Mouse (Mus musculus) heart, embryonic 15.5 days (tissue): Measurements from ENCODE around the gene Nelfb. TPM values are rescaled to one million over a fixed set of nuclear protein-coding genes. Genes with fewer than 3 reads are reported as not detected.
A peak's percentile ranks its signal among the peaks of the same experiment; 100 is the strongest.

ENCODE experiments used
- ATAC-seq: fragments of 200-750 bp; cut with Nextera tagmentation; replicated peaks from 2 replicates; pipeline ENCODE4 v1.8.0; 2017; ENCODE audit warnings: low read depth, moderate TSS enrichment; ENCODE audit not compliant: insufficient number of reproducible peaks, insufficient read depth, low FRiP score
- H3K27ac ChIP-seq: fragments of 300-500 bp; sonication (generic); 2 replicates; pipeline ENCODE4 v1.5.1; 2015; ENCODE audit warnings: mild to moderate bottlenecking, inconsistent platforms
- H3K27me3 ChIP-seq: fragments of 300-500 bp; sonication (generic); 2 replicates; pipeline ENCODE4 v1.6.1; 2015; ENCODE audit warnings: inconsistent platforms
- H3K36me3 ChIP-seq: fragments of 300-500 bp; sonication (generic); 2 replicates; pipeline ENCODE4 v1.6.1; 2015; ENCODE audit warnings: mild to moderate bottlenecking, inconsistent platforms
- H3K4me1 ChIP-seq: fragments of 300-500 bp; sonication (generic); replicated peaks from 2 replicates; pipeline ENCODE4 v1.6.1; 2015; ENCODE audit warnings: inconsistent platforms
- H3K4me2 ChIP-seq: fragments of 300-500 bp; sonication (generic); 2 replicates; pipeline ENCODE4 v1.6.1; 2015; ENCODE audit warnings: inconsistent platforms, mild to moderate bottlenecking, moderate library complexity
- H3K4me3 ChIP-seq: fragments of 300-500 bp; sonication (generic); 2 replicates; pipeline ENCODE4 v1.5.1; 2015; ENCODE audit warnings: mild to moderate bottlenecking, inconsistent platforms
- H3K9ac ChIP-seq: fragments of 300-500 bp; sonication (generic); 2 replicates; pipeline ENCODE4 v1.6.1; 2015; ENCODE audit warnings: mild to moderate bottlenecking, inconsistent platforms
- H3K9me3 ChIP-seq: fragments of 300-500 bp; sonication (generic); replicated peaks from 2 replicates; pipeline ENCODE4 v1.6.1; 2016; ENCODE audit warnings: inconsistent platforms
- WGBS: fragments of 180-500 bp; shearing (Covaris S2); methylation state at CpG from one replicate; pipeline ENCODE4 v1.1.7; 2015; ENCODE audit warnings: mixed read lengths; 5-methylcytosine and 5-hydroxymethylcytosine counted together
- polyA plus RNA-seq: library from polyadenylated mRNA; unstranded; fragments of >200 nt; fragmentation: Nextera tagmentation; extraction: Ambion mirVana; gene quantifications from 2 replicates; pipeline ENCODE4 v1.2.1, GENCODE M21; 2015

The Nelfb gene
- polyA plus RNA-seq, 1 experiment from 2014 or later: 62.7 TPM

GRCm38 (mm10) chr2:25173821-25174220, 37.5 kb downstream of the Nelfb start:
- no peak overlapping the region for H3K4me2 ChIP-seq
- H3K27me3 ChIP-seq: peaks cover 15% of the 10 kb centered on the region
- H3K9ac ChIP-seq: no peak overlapping the region
- 90% methylated on average over 4 of the region's 4 CpGs for WGBS
- no peaks in the 10 kb centered on the region for H3K9me3 ChIP-seq
- H3K36me3 ChIP-seq: no peaks in the 10 kb centered on the region
- no peak for ATAC-seq
- H3K4me1 ChIP-seq: peaks cover 47% of the 10 kb centered on the region
- no peak overlapping the region for H3K4me3 ChIP-seq
- no peak overlapping the region for H3K27ac ChIP-seq

DNA sequence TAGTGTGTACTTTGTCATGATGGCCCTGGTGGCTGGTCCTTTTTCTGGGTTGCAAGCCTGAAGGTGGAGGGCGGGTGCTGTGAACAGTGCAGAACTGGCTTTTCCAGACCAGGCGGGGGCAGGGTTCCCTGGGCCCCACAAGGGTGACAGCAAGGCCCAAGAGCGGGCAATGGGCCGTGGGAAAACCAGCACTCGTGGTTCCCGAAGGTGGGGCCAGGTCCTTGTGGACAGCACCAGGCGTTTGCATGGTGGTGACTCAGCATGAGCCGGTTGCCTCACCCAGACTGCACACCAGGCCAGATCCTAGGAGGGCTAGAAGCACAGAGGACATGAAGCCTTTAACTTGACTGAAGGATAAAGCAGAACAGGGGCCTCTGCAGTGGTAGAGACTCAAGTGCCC, 38.7 kb downstream of the Nelfb start:
- Histone ChIP-seq H3K27me3 (peaks cover 10% of the 10 kb centered on the region; the same call in 1 of the 2 replicates), H3K36me3 (no peaks in the 10 kb centered on the region), H3K9ac (no peak overlapping the region), H3K4me3 (no peak overlapping the region), H3K27ac (no peak overlapping the region), H3K4me2 (no peak overlapping the region), H3K9me3 (no peaks in the 10 kb centered on the region), H3K4me1 (peaks cover 44% of the 10 kb centered on the region)
- WGBS: 60% methylated on average over 8 of the region's 8 CpGs
- ATAC-seq: no peak

- no peak for ATAC-seq
- H3K4me2 ChIP-seq: no peak overlapping the region
- H3K9me3 ChIP-seq: no peaks in the 10 kb centered on the region
- H3K27ac ChIP-seq: no peak overlapping the region
- no peak overlapping the region for H3K9ac ChIP-seq
- 62% methylated on average over 1 of the region's 1 CpGs for WGBS
- peaks cover 44% of the 10 kb centered on the region for H3K4me1 ChIP-seq
- H3K27me3 ChIP-seq: peaks cover 9% of the 10 kb centered on the region; the same call in 1 of the 2 replicates
- no peaks in the 10 kb centered on the region for H3K36me3 ChIP-seq
- H3K4me3 ChIP-seq: no peak overlapping the region
These were observed 39.5 kb downstream of the Nelfb start for GRCm38 (mm10) chr2:25171769-25172153.

GRCm38 (mm10) chr2:25171101-25171768, 40.1 kb downstream of the Nelfb start:
- 75% methylated on average over 6 of the region's 6 CpGs for WGBS
- H3K36me3 ChIP-seq: no peaks in the 10 kb centered on the region
- no peak for ATAC-seq
- H3K4me1 ChIP-seq: peaks cover 38% of the 10 kb centered on the region
- H3K9me3 ChIP-seq: no peaks in the 10 kb centered on the region
- H3K27ac ChIP-seq: no peak overlapping the region
- H3K27me3 ChIP-seq: peaks cover 6% of the 10 kb centered on the region; the same call in 1 of the 2 replicates
- no peak overlapping the region for H3K9ac ChIP-seq
- no peak overlapping the region for H3K4me2 ChIP-seq
- no peak overlapping the region for H3K4me3 ChIP-seq

- ATAC-seq: no peak
- no peaks in the 10 kb centered on the region for H3K36me3 ChIP-seq
- H3K9ac ChIP-seq: no peak overlapping the region
- H3K4me1 ChIP-seq: peaks cover 34% of the 10 kb centered on the region
- no peak overlapping the region for H3K4me2 ChIP-seq
- H3K27ac ChIP-seq: peak overlapping the region; percentile 40; the same call in 1 of the 2 replicates
- H3K4me3 ChIP-seq: no peak overlapping the region
- H3K27me3 ChIP-seq: 0 out of 2 replicates have a peak, but pooled peaks cover 2% of the 10 kb centered on the region
- WGBS: 63% methylated on average over 10 of the region's 10 CpGs
- no peaks in the 10 kb centered on the region for H3K9me3 ChIP-seq
These were observed 40.8 kb downstream of the Nelfb start for GRCm38 (mm10) chr2:25170326-25171100.

GRCm38 (mm10) chr2:25169778-25170177, 41.5 kb downstream of the Nelfb start:
- 50% methylated on average over 5 of the region's 5 CpGs for WGBS
- Histone ChIP-seq H3K9me3 (no peaks in the 10 kb centered on the region), H3K27me3 (no peaks in the 10 kb centered on the region), H3K27ac (peak overlapping the region; percentile 40; the same call in 1 of the 2 replicates), H3K4me3 (no peak overlapping the region), H3K4me2 (no peak overlapping the region), H3K36me3 (no peaks in the 10 kb centered on the region), H3K4me1 (peaks cover 32% of the 10 kb centered on the region), H3K9ac (no peak overlapping the region)
- ATAC-seq: no peak

DNA sequence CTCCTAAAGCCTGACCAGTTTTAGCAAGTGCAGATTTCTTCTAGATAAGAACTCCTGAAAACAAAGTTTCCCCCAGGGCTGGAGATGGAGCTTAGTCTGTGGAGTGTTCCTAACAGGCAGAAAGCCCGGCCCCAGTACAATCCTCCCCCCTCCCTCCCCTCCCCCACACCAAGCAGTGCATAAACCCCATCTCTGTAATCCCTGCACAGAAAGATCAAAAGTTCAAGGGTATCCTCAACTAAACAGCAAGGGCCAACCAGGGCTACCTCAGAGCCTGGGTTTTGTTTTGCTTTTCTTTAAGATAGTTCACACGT, 42.7 kb downstream of the Nelfb start:
- Histone ChIP-seq H3K4me2 (peak overlapping the region; percentile 79), H3K4me1 (peaks cover 40% of the 10 kb centered on the region)
- ATAC-seq: no peak

DNA sequence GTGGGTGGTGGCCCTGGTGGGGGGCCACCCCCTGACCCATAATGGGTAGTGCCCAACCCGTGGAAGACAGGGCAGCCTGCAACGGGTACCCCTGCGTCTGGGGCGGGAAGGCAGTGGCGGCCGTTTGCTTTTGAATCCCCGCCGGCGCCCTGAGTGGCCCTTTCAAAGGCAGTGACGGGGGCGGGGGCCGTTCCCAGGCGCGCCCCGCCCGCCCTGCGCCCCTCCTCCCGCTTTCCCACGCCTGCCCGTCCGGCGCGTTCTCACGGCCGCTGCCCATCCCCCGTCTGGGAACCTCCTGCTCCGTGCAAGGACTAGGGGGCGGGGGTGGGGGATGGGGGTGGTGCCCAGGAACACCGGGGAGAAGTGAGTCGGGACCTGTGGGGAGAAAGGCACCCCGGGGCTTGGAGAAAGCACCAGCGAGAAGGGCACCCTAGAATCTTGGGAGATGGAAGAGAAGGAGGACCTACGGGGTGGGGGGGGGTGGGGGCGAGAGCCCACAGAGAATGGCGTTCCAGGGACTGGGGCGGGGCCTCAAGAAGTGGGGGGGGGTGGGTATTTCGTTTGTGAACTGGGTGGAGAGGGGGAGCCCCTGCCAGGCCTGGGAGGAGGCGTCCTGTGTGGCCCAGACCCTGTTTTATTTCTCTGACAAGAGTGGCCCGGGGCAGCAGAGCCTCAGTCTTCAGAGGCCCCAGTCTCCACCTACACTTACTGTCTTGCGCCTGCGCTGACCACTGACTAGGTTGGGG, 43.2 kb downstream of the Nelfb start:
- no peaks in the 10 kb centered on the region for H3K9me3 ChIP-seq
- peak overlapping the region; percentile 79 for H3K4me2 ChIP-seq
- H3K36me3 ChIP-seq: no peaks in the 10 kb centered on the region
- H3K4me3 ChIP-seq: peak overlapping the region; percentile 51
- ATAC-seq: peak; percentile 80
- 1% methylated on average over 38 of the region's 41 CpGs for WGBS
- H3K27me3 ChIP-seq: peaks cover 7% of the 10 kb centered on the region; the same call in 1 of the 2 replicates
- peak overlapping the region; percentile 58 for H3K9ac ChIP-seq
- peaks cover 46% of the 10 kb centered on the region for H3K4me1 ChIP-seq
- H3K27ac ChIP-seq: peak overlapping the region; percentile 77

More for the DNA sequence above, 42.7 kb downstream of the Nelfb start:
- 24% methylated on average over 2 of the region's 2 CpGs for WGBS
- Histone ChIP-seq H3K36me3 (no peaks in the 10 kb centered on the region), H3K27ac (peak overlapping the region; percentile 77), H3K4me3 (peak overlapping the region; percentile 51), H3K9me3 (no peaks in the 10 kb centered on the region), H3K9ac (peak overlapping the region; percentile 58), H3K27me3 (0 out of 2 replicates have a peak, but pooled peaks cover 6% of the 10 kb centered on the region)

DNA sequence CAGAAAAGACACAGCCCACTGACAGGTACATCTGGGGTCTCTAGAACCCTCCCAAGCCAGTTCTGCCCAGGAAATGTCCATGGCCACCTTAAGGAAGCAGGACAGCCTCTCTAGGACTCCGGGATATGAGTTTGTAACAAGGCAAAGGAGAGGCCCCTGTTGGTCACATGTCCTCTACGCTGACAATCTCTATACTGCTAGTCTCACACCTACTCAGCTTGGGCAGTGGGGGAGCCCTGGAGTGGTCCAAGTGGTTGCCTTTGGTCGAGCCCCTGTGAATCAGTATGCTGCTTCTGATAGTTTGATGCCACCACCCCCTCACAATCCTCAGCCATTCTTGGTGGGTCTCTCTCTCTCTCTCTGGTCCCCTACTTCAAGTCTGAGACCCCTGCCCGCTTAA, 43.8 kb downstream of the Nelfb start:
- Histone ChIP-seq H3K4me2 (peak overlapping the region; percentile 79), H3K27me3 (peaks cover 12% of the 10 kb centered on the region; the same call in 1 of the 2 replicates), H3K4me1 (peaks cover 52% of the 10 kb centered on the region), H3K27ac (peak overlapping the region; percentile 77), H3K9me3 (no peaks in the 10 kb centered on the region), H3K4me3 (peak overlapping the region; percentile 51), H3K36me3 (no peaks in the 10 kb centered on the region), H3K9ac (peak overlapping the region; percentile 58)
- ATAC-seq: peak; percentile 7; the same call in 1 of the 2 replicates
- WGBS: 27% methylated on average over 4 of the region's 4 CpGs

DNA sequence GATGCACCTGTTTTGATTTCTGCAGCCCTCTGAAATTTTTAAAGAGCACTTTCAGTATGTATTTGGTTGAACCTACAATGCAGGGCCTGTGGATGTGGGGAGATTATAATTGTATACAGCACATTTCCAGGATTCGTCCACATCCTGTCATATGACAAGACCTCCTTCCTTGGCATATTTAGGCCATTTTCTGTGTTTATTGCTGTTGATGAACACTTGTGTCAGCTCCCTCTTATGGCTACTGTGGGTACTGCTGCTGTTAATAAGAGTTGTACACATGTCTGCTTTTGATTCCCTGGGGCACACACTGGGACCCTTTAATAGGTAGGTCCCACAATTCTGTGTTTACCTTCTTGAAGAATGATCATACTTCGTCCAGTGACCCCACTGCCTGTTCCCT, 53.6 kb downstream of the Nelfb start:
- H3K4me2 ChIP-seq: no peak overlapping the region
- whole genome bisulfite sequencing: 44% methylated on average over 2 of the region's 2 CpGs
- H3K9me3 ChIP-seq: no peaks in the 10 kb centered on the region
- peaks cover 6% of the 10 kb centered on the region; the same call in 1 of the 2 replicates for H3K27me3 ChIP-seq
- ATAC-seq: no peak
- H3K9ac ChIP-seq: no peak overlapping the region
- no peak overlapping the region for H3K27ac ChIP-seq
- no peak overlapping the region for H3K4me3 ChIP-seq
- H3K4me1 ChIP-seq: peaks cover 4% of the 10 kb centered on the region
- no peaks in the 10 kb centered on the region for H3K36me3 ChIP-seq

GRCm38 (mm10) chr2:25156990-25157389, 54.3 kb downstream of the Nelfb start:
- Histone ChIP-seq H3K27ac (no peak overlapping the region), H3K4me2 (no peak overlapping the region), H3K27me3 (peaks cover under 1% of the 10 kb centered on the region; the same call in 1 of the 2 replicates), H3K36me3 (no peaks in the 10 kb centered on the region), H3K4me1 (no peaks in the 10 kb centered on the region; the same call in 1 of the 2 replicates), H3K4me3 (no peak overlapping the region), H3K9ac (no peak overlapping the region), H3K9me3 (no peaks in the 10 kb centered on the region)
- ATAC-seq: no peak
- 41% methylated on average over 2 of the region's 2 CpGs for WGBS
